Mouse (Mus musculus) kidney, adult 2 months (tissue): ENCODE data around the gene Rnf111.

Source experiments
- CTCF ChIP-seq: fragments of 200-500 bp; conservative IDR thresholded peaks from 2 replicates; pipeline ENCODE4 v1.5.1; 2011; ENCODE audit warnings: low read depth, mild to moderate bottlenecking, control low read depth, low read length, moderate library complexity, mixed read lengths; ENCODE audit not compliant: insufficient read depth, insufficient read length
- POLR2A ChIP-seq: fragments of 200-500 bp; IDR thresholded peaks from one replicate; pipeline ENCODE4 v1.6.1; 2011; ENCODE audit warnings: low read depth, low read length, control low read depth

DNA sequence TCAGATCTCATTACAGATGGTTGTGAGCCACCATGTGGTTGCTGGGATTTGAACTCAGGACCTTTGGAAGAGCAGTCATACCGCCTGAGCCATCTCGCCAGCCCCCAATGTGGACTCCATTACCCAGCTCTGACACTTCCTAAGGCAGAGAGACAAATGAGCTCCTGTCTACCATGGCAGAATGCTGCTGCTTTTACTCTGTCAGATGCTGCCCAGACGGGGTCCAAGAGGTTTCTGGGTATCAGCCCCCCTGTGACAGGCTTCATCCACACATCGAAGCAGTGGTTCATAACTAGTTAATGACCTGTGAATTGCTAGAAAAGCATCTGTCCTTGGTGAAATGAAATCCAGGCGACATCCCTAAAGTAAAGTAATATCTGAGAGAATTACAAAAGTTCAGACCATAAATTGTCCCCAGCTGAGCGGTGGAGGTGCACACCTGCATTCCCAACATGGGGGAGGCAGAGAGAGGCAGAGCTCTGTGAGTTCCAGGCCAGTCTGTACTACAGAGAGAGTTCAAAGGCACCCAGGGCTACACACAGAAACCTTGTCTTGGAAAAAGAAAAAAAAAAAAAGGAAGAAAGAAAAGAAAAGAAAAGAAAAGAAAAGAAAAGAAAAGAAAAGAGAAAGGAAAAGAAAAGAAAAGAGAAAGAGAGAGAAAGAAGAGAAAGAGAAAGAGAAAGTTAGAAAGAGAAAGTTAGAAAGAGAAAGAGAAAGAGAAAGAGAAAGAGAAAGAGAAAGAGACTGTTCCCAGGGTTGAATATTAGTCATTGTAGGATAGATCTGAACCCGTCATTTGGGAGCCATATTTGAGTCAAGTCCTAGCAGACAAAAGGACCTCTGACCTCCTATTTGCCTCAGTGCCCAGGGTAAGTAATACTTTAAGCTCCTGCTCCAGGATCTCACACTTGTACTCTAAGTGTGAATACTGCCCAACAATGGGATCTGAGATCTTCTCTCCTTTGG, 123.7 kb downstream of the Rnf111 start:
- TF ChIP-seq CTCF, result no peak
- no peak for TF ChIP-seq POLR2A
